Mouse (Mus musculus) gastrocnemius, adult 2 months (tissue): ENCODE data around the gene Plekhb1. TPM values are rescaled to one million over a fixed set of nuclear protein-coding genes. Genes with fewer than 3 reads are reported as not detected.

ENCODE experiments used
- DNase-seq: peaks from one replicate; pipeline ENCODE4 v3.0.0; 2022
- H3K27ac ChIP-seq: fragments of 200-600 bp; 2 replicates; pipeline ENCODE4 v1.8.1; 2022; ENCODE audit warnings: mild to moderate bottlenecking
- H3K4me3 ChIP-seq: fragments of 200-600 bp; 2 replicates; pipeline ENCODE4 v1.8.1; 2022; ENCODE audit warnings: mild to moderate bottlenecking, moderate library complexity
- CTCF ChIP-seq: fragments of 200-600 bp; IDR thresholded peaks from 2 replicates; pipeline ENCODE4 v1.8.1; 2022; ENCODE audit warnings: antibody characterized with exemption, mild to moderate bottlenecking, moderate library complexity
- intact Hi-C: fragments of 180-260 bp; cut with DNase I; formaldehyde crosslinking; loops from one replicate; pipeline ENCODE4 v1.15.1; 2025
- total RNA-seq, 2 experiments: library from RNA; stranded (reverse); gene quantifications; 2 replicates each; pipeline ENCODE4 v1.2.3; 2021

The Plekhb1 gene
- total RNA-seq, 2 experiments from 2014 or later = 29.7 to 48.8 TPM

GRCm38 (mm10) chr7:100678948-100679880, 17.0 kb upstream of the Plekhb1 start:
- no peak for DNase-seq
- Histone ChIP-seq H3K27ac (no peak overlapping the region), H3K4me3 (no peak overlapping the region)
- TF ChIP-seq CTCF = no peak
- intact Hi-C loops = no loop called here

GRCm38 (mm10) chr7:100678052-100678451, 15.8 kb upstream of the Plekhb1 start:
- intact Hi-C loops = no loop called here
- TF ChIP-seq CTCF = no peak
- no peak overlapping the region for H3K27ac ChIP-seq
- H3K4me3 ChIP-seq = no peak overlapping the region
- DNase-seq = no peak

GRCm38 (mm10) chr7:100674941-100675340, 12.7 kb upstream of the Plekhb1 start:
- intact Hi-C loops = no loop called here
- no peak for TF ChIP-seq CTCF
- Histone ChIP-seq H3K4me3 (no peak overlapping the region), H3K27ac (no peak overlapping the region)
- no peak for DNase-seq

GRCm38 (mm10) chr7:100673452-100673851, 11.2 kb upstream of the Plekhb1 start:
- no peak for DNase-seq
- intact Hi-C loops = no loop called here
- Histone ChIP-seq H3K27ac (no peak overlapping the region), H3K4me3 (no peak overlapping the region)
- TF ChIP-seq CTCF = no peak

GRCm38 (mm10) chr7:100670646-100671045, 8.4 kb upstream of the Plekhb1 start:
- TF ChIP-seq CTCF = no peak
- intact Hi-C loops = no loop called here
- DNase-seq = no peak
- Histone ChIP-seq H3K4me3 (no peak overlapping the region), H3K27ac (no peak overlapping the region)

- intact Hi-C loops = loop anchor here (1.0 to 2.0 kb wide), 2 partner anchors 19 to 143 kb away; no protein-coding TSS in a partner anchor
- DNase-seq = no peak
- Histone ChIP-seq H3K4me3 (no peak overlapping the region), H3K27ac (peak overlapping the region; percentile 48)
- no peak for TF ChIP-seq CTCF
Observed at GRCm38 (mm10) chr7:100663729-100664304, 1.6 kb upstream of the Plekhb1 start.

- no peak; the same call in 1 of the 2 replicates for TF ChIP-seq CTCF
- DNase-seq = peak; percentile 95
- Histone ChIP-seq H3K27ac (peak overlapping the region; percentile 77), H3K4me3 (peak overlapping the region; percentile 41)
- intact Hi-C loops = loop anchor here (1.0 to 2.0 kb wide), 2 partner anchors 18 to 142 kb away; no protein-coding TSS in a partner anchor
Observed at GRCm38 (mm10) chr7:100663190-100663589, 976 bp upstream of the Plekhb1 start.

- Histone ChIP-seq H3K4me3 (no peak overlapping the region), H3K27ac (no peak overlapping the region)
- DNase-seq = no peak
- intact Hi-C loops = no loop called here
- no peak for TF ChIP-seq CTCF
Observed at GRCm38 (mm10) chr7:100661264-100661663, 950 bp downstream of the Plekhb1 start.

- Histone ChIP-seq H3K4me3 (peak overlapping the region; percentile 70), H3K27ac (peak overlapping the region; percentile 77)
- peak; percentile 81 for DNase-seq
- intact Hi-C loops = no loop called here
- no peak for TF ChIP-seq CTCF
Observed at GRCm38 (mm10) chr7:100658093-100658578, 4.1 kb downstream of the Plekhb1 start.

- no peak for TF ChIP-seq CTCF
- DNase-seq = peak; percentile 64
- intact Hi-C loops = no loop called here
- Histone ChIP-seq H3K4me3 (peak overlapping the region; percentile 31; the same call in 1 of the 2 replicates), H3K27ac (peak overlapping the region; percentile 77)
Observed at GRCm38 (mm10) chr7:100656739-100657138, 5.5 kb downstream of the Plekhb1 start.

GRCm38 (mm10) chr7:100654441-100654840, 7.8 kb downstream of the Plekhb1 start:
- no peak overlapping the region for H3K4me3 ChIP-seq
- no peak for TF ChIP-seq CTCF
- no peak for DNase-seq
- intact Hi-C loops = no loop called here
- H3K27ac ChIP-seq = peak overlapping the region; percentile 28; the same call in 1 of the 2 replicates

GRCm38 (mm10) chr7:100653480-100654266, 8.5 kb downstream of the Plekhb1 start:
- Histone ChIP-seq H3K4me3 (no peak overlapping the region), H3K27ac (0 out of 2 replicates have a peak overlapping the region, but pooled peaks have one; percentile 28)
- intact Hi-C loops = no loop called here
- no peak for TF ChIP-seq CTCF
- DNase-seq = no peak
